8 mouse cellular contexts compared by ENCODE assay signal in the genomic region with DNA sequence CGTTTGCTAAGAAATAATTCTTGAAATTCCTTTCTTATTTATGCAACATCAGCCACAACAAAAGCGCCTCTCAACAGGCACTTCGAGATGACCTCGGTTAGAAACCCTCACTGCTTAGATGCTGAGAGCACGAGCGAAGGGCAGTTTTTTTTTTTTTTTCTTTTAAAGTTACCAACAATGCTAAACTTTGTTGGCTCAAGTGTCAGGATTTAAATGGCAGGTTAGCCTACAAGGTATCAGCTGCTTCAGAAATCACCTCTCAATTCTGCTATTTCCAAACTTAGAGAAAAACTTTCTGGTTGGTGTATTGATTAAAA.
DNase-seq lines count a peak whose midpoint lies in the region; ATAC-seq lines count a peak whose summit lies in the region.

No protein-coding gene starts in this region.

- peak overlapping the region; percentile 92 for H3K4me2 ChIP-seq in kidney, embryonic 16.5 days (replicated peaks; ENCODE audit: low read depth, low read length)
- H3K4me2 ChIP-seq in hindbrain, embryonic 16.5 days (ENCODE audit: low read length) = peak overlapping the region; percentile 89
- H3K4me2 ChIP-seq in midbrain, embryonic 16.5 days (ENCODE audit: low read length) = peak overlapping the region; percentile 74

- H3K9me3 ChIP-seq in kidney, embryonic 16.5 days (ENCODE audit: low read length) = no peaks in the 10 kb centered on the region
- H3K9me3 ChIP-seq in hindbrain, embryonic 16.5 days (ENCODE audit: control insufficient read depth, low read length) = no peaks in the 10 kb centered on the region
- no peaks in the 10 kb centered on the region for H3K9me3 ChIP-seq in midbrain, embryonic 16.5 days (replicated peaks; ENCODE audit: control insufficient read depth, low read length, poor library complexity, severe bottlenecking)

- peaks cover 9% of the 10 kb centered on the region; the same call in 1 of the 2 replicates for H3K27me3 ChIP-seq in kidney, embryonic 16.5 days (ENCODE audit: insufficient read depth, low read length)
- H3K27me3 ChIP-seq in hindbrain, embryonic 16.5 days (replicated peaks; ENCODE audit: control insufficient read depth, insufficient read depth, low read length) = peaks cover 2% of the 10 kb centered on the region; the same call in 1 of the 2 replicates
- H3K27me3 ChIP-seq in midbrain, embryonic 16.5 days (ENCODE audit: control insufficient read depth, insufficient read depth, low read depth, low read length) = no peaks in the 10 kb centered on the region

- H3K4me1 ChIP-seq in kidney, embryonic 16.5 days (ENCODE audit: insufficient read depth, low read length) = peaks cover 28% of the 10 kb centered on the region
- H3K4me1 ChIP-seq in brown adipose tissue, adult 24 weeks (ENCODE audit: control insufficient read depth, insufficient read depth, insufficient read length, low read length) = 0 out of 2 replicates have a peak, but pooled peaks cover 1% of the 10 kb centered on the region
- H3K4me1 ChIP-seq in hindbrain, embryonic 16.5 days (ENCODE audit: control insufficient read depth, insufficient read depth, low read depth, low read length) = no peaks in the 10 kb centered on the region; the same call in 1 of the 2 replicates
- H3K4me1 ChIP-seq in midbrain, embryonic 16.5 days (ENCODE audit: control insufficient read depth, insufficient read depth, low read length) = peaks cover 16% of the 10 kb centered on the region

- 5% methylated on average over 6 of the region's 6 CpGs for WGBS in kidney, embryonic 16.5 days
- 2% methylated on average over 6 of the region's 6 CpGs for WGBS in hindbrain, embryonic 16.5 days
- 3% methylated on average over 6 of the region's 6 CpGs for WGBS in midbrain, embryonic 16.5 days

- H3K27ac ChIP-seq in kidney, embryonic 16.5 days (ENCODE audit: low read length) = peak overlapping the region; percentile 70; the same call in 1 of the 2 replicates
- no peak overlapping the region for H3K27ac ChIP-seq in brown adipose tissue, adult 24 weeks (replicated peaks; ENCODE audit: low read depth, low read length)
- peak overlapping the region; percentile 75; the same call in 1 of the 2 replicates for H3K27ac ChIP-seq in hindbrain, embryonic 16.5 days (ENCODE audit: low read depth, low read length)
- peak overlapping the region; percentile 77; the same call in 1 of the 2 replicates for H3K27ac ChIP-seq in midbrain, embryonic 16.5 days (ENCODE audit: low read length)

- H3K9ac ChIP-seq in kidney, embryonic 16.5 days (replicated peaks; ENCODE audit: low read length) = peak overlapping the region; percentile 81
- peak overlapping the region; percentile 72 for H3K9ac ChIP-seq in hindbrain, embryonic 16.5 days (ENCODE audit: low read depth, low read length)
- peak overlapping the region; percentile 77 for H3K9ac ChIP-seq in midbrain, embryonic 16.5 days (ENCODE audit: low read depth, low read length)

- no peak for ATAC-seq in kidney, embryonic 16.5 days (ENCODE audit: low FRiP score, low TSS enrichment)
- ATAC-seq in hindbrain, embryonic 16.5 days = no peak
- ATAC-seq in midbrain, embryonic 16.5 days = no peak

- no peaks in the 10 kb centered on the region for H3K36me3 ChIP-seq in kidney, embryonic 16.5 days (ENCODE audit: insufficient read depth, low read length)
- H3K36me3 ChIP-seq in hindbrain, embryonic 16.5 days (ENCODE audit: control insufficient read depth, insufficient read depth, low read length) = no peaks in the 10 kb centered on the region
- no peaks in the 10 kb centered on the region for H3K36me3 ChIP-seq in midbrain, embryonic 16.5 days (ENCODE audit: control insufficient read depth, insufficient read depth, low read length)

- peak overlapping the region; percentile 62 for H3K4me3 ChIP-seq in kidney, embryonic 16.5 days (ENCODE audit: low read length)
- peak overlapping the region; percentile 98 for H3K4me3 ChIP-seq in brown adipose tissue, adult 24 weeks (ENCODE audit: insufficient read depth, low read depth, low read length)
- H3K4me3 ChIP-seq in hindbrain, embryonic 16.5 days (ENCODE audit: low read length) = peak overlapping the region; percentile 68
- H3K4me3 ChIP-seq in midbrain, embryonic 16.5 days (ENCODE audit: low read depth, low read length) = peak overlapping the region; percentile 68

- DNase-seq in kidney, postnatal 14 days = no peak
- DNase-seq in right cerebral cortex, adult 2 months (ENCODE audit: low spot score in 2 of 2) = no peak
- DNase-seq in adrenal gland, adult 18-20 months (ENCODE audit: low spot score in 2 of 2) = no peak
- DNase-seq in left cerebral cortex, adult 8-10 months (ENCODE audit: low spot score in 2 of 2) = no peak
